Mouse (Mus musculus) thymus, postnatal 14 days (tissue): ENCODE measurements around the gene Eml6.
"Not testable (repeated sequence)": the region's sequence is repeated elsewhere in the genome, so short reads cannot be mapped to it uniquely, and the experiment has no call there.

Experiments
- DNase-seq: peaks from one replicate; pipeline ENCODE4 v3.0.0; 2021

The Eml6 gene

DNA sequence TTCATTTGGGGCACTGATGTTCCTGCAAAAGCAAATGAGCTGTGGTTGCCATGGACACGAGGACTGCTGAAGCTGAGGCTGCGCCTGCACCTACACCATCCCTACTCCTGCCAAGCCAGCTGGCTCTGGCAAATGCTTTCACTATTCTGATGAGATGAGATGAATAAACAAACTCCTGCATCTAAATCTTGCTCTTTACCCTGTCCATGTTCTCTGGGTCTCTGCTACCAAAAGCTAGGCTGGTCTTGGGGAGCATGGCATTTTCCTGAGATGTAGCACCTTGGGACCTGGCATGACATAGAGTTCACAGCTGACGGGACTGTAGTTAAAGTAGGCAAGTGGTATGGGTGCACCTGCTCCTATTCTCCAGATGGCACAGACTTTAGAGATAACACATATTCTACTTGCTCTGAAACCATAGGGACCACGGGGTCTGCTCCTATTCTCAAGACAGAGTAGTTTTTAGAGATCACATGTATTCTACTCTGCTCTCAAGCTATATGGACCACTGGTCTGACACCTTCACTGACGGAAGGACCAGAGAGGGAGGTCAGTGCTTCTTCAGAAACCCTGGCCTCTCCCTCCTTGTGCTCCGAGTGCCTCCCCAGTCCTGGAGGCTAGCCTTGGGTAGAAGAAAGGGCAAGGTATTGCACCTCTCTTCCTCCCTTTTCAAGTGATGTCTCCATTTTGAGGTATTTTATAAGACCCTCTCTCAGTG, 236.8 kb downstream of the Eml6 start:
- no peak for DNase-seq

GRCm38 (mm10) chr11:29788499-29788898, 237.3 kb downstream of the Eml6 start:
- no peak for DNase-seq

- no peak for DNase-seq
Observed at GRCm38 (mm10) chr11:29787473-29787872, 238.4 kb downstream of the Eml6 start.

DNA sequence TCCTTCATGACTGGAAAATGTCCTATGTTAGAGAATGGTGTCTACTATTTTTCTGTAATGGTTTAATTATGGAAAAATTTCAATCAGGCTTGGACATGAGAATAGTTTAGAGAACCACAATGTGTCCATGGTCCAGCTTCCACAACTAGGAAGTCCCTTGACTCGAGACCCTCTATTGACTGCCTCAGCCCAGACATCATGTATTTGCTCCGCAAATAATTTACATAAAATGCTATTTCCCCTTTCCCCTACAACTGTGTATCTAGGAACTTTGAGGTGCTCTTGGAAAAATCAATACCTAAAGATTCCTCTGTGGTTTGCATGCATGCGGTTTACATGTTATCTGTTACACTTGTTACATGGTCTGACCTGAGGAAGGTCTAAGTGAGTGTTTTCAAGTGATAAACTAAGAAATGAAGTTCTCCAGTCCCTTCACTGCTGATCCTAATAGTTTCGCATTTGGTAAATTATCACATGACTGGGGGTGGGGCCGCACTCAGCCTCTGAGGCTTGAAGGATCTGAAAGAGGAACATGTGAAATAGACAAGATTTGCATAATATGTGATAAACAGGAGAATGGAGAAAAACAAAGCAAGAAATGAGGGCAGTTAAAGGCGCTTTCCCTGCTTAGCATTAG, 239.1 kb downstream of the Eml6 start:
- no peak for DNase-seq

DNA sequence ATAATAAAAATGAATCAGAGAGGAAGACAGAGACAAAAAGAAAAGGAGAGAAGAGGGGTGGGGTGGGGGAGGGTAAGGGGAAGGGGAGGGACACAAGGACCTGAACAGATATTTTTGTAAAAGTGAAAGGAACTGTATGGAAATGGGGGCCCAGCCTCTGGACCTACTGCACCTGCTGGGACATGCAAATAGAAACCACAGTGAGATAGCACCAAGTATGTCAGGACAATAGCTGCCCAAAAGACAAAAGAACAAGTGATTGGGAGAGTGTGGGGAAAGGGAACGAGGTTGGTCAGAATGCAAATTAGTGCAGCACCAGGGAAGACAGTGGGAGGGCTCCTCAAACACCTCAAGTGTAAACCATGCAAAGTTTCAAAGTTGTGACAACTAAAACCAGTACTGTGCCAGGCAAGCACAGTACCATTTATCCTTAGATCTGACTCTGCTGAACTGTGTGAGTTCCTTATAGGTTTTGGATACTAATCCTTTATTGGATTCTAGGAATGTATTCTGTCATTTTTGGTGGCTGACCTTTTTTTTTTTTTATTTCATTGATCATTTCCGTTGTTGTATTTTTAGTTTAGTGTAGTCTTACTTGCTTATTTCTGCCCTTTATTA, 246.3 kb downstream of the Eml6 start:
- no peak for DNase-seq

DNA sequence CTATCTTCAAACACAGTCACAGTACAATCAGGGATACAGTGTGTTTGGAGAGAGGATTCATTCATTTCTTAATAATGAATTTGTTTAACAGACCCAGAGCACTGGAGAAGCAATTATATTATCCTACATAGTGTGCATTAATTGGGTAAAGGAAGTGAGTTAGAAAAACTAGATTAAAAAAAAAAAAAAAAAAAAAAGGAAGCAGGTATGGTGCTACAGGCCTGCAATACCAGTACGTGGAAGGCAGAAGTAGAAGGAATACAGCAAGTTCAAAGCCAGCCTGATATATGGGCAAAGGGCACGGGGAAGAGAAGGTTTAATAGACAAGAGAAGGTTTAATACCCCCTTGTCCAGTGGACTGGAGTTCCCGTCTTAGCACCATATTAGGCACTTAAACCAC, 246.9 kb downstream of the Eml6 start:
- no peak for DNase-seq

- no peak for DNase-seq
Observed at GRCm38 (mm10) chr11:29777964-29778363, 247.9 kb downstream of the Eml6 start.

GRCm38 (mm10) chr11:29774760-29775159, 251.1 kb downstream of the Eml6 start:
- no peak for DNase-seq

GRCm38 (mm10) chr11:29774296-29774695, 251.5 kb downstream of the Eml6 start:
- no peak for DNase-seq

DNA sequence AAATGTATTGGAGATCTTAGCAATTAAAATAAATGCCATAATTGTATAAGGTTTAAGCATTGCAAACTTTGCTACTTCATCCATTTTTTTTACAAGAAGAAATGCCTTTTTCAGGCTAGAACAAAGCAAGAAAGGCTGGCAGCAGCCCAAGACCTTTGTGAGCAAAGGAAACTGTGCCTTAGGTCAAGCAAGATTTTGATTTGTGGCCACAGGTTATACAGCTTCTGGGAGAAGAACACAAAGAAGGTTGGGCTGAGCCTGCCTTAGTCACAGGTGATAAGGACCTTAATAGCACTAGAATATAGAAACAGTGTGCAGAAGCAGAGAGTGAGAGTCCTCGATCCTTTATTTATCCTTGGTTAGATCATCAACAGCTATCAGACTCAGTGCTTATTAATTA, 253.6 kb downstream of the Eml6 start:
- DNase-seq = no peak

GRCm38 (mm10) chr11:29770666-29771400, 255.0 kb downstream of the Eml6 start:
- no peak for DNase-seq

DNA sequence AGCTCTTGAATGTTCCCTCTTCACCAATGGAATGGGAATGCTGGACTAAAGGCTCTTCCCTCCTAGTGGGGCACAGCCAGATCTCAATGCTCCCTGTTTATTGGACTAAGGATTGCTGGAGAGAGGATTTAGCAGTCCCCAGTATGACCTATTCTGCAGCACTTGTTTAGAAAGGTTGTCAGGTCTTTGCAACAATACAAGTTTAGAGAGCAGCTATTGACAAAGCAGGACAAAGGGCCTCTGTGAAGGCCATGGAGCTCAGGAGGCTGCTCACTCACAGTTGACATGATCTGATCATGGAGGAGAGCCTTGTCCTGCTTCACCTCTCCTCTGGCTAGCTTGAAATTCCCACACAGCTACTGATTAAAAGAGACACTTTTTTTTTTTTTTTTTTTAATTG, 257.3 kb downstream of the Eml6 start:
- DNase-seq = no peak

DNA sequence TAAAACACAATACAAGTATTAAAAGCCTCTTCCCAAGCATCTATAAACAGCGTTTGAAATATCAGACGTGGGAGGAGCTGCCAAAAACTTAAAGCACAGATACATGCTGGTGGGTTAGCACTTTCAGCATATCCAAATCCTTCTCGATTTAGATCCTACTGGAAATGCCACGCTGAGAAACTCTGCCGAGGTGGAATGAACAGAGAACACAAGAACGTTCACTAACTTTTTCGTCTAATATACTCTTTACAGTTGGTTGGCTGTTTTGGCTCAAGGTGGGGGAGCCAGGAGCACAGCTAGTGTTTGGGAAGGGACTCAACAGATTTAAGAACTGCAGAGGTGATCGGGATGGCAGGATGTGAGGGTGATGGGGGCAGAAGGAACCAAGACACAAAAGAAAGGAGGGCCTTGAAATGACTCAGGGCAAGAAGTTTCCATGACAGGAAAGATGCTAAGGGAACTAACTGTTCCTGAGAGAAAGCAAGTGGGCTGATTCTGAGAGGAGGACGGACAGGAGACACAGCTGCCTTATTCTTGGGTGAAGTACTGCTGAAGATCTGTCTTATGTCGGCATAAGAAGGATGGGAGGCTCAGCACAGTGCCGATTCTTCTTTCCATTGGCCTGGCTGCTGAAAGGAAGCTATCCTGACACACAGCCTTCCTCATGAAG, 259.4 kb downstream of the Eml6 start:
- DNase-seq = no peak

DNA sequence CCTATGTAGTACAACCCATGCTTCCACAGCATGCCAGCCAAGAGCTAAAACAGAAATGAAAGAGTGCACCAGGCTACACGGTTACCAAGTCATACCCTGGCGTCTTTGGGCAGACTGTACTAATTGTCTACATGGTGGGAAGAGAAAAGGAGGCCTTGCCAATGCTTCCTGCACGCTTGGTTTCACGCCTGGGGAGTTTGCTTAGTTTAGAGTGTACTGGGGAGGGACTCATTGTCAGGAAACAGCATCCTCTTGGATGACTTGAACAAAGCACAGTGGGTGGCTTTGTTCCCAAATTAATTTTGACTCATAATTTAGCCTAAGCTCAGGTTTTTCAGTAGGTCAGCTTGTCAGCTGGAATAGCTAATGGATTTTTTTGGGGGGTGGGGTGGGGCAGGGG, 260.8 kb downstream of the Eml6 start:
- no peak for DNase-seq

- no peak for DNase-seq
Observed at GRCm38 (mm10) chr11:29762768-29763167, 263.1 kb downstream of the Eml6 start.

- DNase-seq = no peak
Observed at GRCm38 (mm10) chr11:29761387-29761786, 264.4 kb downstream of the Eml6 start.

DNA sequence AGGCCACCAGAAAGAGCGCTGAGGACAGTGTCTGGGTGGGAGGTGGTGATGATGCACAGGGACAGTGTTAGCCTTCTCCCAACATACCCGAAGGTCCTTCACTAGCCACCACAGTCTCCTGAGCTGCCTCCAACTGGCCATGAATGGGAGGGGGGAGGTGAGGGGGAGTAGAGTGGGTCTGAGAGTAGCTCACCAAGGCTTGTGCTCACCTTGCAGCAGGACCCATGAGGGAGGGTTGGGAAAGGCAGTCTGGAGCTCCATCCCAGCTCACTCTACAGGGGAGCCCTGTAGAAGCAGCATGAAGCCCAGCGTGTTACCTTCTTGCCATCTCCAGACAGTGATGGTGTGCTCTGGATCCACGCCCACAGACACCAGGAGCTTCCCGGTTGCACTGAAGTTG, 267.2 kb downstream of the Eml6 start:
- no peak for DNase-seq

GRCm38 (mm10) chr11:29756007-29756406, 269.8 kb downstream of the Eml6 start:
- DNase-seq = not testable (repeated sequence)

DNA sequence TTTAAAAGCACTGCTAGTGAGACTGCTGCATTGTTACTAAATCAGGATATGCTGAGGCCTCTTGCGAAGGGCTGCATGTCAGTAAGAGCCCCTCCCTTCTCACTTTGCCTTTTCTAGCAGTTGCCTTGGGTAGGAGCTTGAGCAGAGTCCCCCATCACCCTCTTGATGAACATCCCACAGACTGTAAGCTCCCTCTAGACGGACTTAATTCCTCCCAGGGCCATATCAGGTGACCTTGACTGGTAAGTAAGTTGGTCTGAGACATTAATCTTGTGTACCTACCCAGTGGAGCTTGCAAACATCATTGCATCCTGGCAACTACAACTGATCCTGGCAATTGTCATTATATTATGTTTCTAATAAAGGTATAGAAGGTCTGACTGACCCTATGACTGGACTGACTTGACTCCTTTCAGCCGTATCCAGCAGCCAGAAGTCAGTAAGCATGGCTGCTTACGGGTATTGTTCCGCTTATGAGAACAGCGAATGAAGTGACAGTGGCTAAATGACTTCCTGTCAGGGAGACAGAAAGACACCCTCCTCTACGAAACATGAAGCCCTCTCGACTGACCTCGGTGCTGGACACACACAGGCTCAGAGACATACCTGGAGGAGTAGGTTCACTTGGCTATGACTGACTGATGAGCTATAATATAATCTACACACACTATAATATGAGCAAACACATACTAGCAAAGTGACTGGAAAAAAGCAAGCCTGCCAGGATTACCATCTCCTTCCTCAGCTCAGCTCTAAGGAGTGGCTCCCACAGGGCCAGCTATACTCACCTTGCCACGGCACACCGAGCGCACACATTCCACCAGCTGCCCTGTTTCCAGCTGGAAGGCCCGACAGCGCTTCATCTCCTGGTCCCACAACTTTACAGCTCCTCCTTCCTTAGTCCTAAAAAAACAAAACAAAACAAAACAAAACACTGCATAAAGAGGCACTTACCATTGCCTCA, 273.9 kb downstream of the Eml6 start:
- no peak for DNase-seq

DNA sequence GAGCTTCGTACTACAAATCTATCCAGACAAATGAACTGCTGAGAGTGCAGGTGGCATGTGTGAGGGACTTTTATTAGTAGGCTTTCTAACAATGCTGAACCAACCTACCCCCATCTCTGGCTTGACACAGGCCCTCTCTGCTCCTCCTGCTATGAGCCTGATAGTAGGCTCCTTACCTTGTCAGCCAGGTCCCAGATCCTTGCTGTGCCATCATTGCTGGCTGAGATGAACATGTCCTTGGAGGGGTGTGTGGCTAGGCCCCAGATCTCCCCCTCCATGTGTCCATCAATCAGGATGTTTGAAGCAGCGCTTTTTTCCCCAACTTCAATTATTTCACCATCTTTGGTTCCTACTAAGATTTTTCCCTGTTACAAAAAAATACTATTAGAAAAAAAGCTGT, 274.8 kb downstream of the Eml6 start:
- DNase-seq = no peak

DNA sequence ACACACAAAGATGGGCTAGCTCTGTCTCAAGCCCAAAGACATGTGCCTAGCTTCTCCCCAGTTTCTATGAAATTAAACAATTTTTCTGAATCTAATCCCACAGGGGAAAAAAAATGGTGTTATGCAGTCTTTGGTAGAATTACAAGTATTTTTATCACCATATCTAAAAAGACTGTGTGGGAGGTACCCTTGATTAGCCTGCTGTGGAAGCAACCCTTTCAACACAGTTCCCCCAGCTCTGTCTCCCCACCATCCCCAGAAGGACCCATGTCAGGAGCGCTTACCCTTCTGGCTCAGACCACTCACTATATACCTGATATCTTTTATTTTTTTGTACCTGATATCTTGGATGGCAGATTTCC, 276.4 kb downstream of the Eml6 start:
- DNase-seq = no peak
